Mouse (Mus musculus): Measurements from ENCODE around the gene Notch4. TPM values are rescaled to one million over a fixed set of nuclear protein-coding genes. Genes with fewer than 3 reads are reported as not detected.

Gene Notch4
- total and polyA plus RNA-seq, 3 experiments = 0.25 TPM; not detected in 2

DNA sequence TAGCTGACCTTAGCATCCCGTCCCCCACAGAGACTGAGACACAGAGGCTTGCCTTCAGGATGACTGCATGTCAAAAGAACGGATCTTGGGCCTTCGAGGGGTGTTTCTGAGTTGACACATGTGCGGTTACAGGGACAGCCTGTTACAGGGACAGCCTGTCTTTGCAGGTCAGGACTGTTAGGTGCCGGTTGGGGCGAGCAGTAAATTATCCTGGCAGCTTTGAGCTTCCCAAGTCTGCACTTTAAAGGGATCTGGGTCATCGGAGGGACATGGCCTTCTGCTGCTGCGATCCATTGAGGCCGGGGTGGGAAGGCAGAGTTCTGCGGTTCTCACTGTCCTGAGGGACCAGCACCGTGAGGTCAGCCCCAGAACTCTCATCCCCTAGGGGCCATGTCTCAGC lies 6.7 kb upstream of the Notch4 start:
- peaks cover 0 to 33% of the 10 kb centered on the region in 2 experiments for H3K36me3 ChIP-seq (replicated peaks in 1 of 2; ENCODE audit: control insufficient read depth in 1 of 2, insufficient read depth in 1 of 2, low read length in 1 of 2)
- TF ChIP-seq MAFK (IDR thresholded peaks at IDR 0.05; ENCODE audit: insufficient replicate concordance, low read length) = no peak
- TF ChIP-seq MYC (IDR thresholded peaks at IDR 0.05; ENCODE audit: low read depth, low read length) = no peak
- TF ChIP-seq UBTF (IDR thresholded peaks at IDR 0.05; ENCODE audit: low read depth, low read length) = no peak
- TF ChIP-seq MXI1 (IDR thresholded peaks at IDR 0.05; ENCODE audit: low read depth, low read length) = no peak
- TF ChIP-seq TCF12 (IDR thresholded peaks at IDR 0.05; ENCODE audit: low read depth, low read length) = no peak
- no peak for TF ChIP-seq ELF1 (IDR thresholded peaks at IDR 0.05; ENCODE audit: low read depth, low read length)
- TF ChIP-seq POLR2A (IDR thresholded peaks at IDR 0.05; ENCODE audit: low read depth, low read length) = no peak
- TF ChIP-seq JUND (conservative IDR thresholded peaks at IDR 0.05; ENCODE audit: low read depth, low read length) = no peak
- no peak for TF ChIP-seq ETS1 (conservative IDR thresholded peaks at IDR 0.05; ENCODE audit: low read depth, low read length)
- no peak for TF ChIP-seq IRF4 (IDR thresholded peaks at IDR 0.05; ENCODE audit: low read depth, low read length)
- TF ChIP-seq ZMIZ1 (IDR thresholded peaks at IDR 0.05; ENCODE audit: low read depth, low read length) = no peak
- TF ChIP-seq PAX5 (IDR thresholded peaks at IDR 0.05; ENCODE audit: low read length) = no peak
- no peak for TF ChIP-seq CHD1 (IDR thresholded peaks at IDR 0.05; ENCODE audit: low read depth, low read length)
- TF ChIP-seq SMC3 (IDR thresholded peaks at IDR 0.05; ENCODE audit: low read depth, low read length) = no peak
- no peak for TF ChIP-seq E2F4 (IDR thresholded peaks at IDR 0.05; ENCODE audit: insufficient replicate concordance, low read depth, low read length)
- dilution Hi-C loops (cut with MboI; ENCODE audit: extremely low pct_ligation_motif_present, extremely low pct_unique_long_range_greater_than_20kb, low sequenced_read_pairs) (no loop called here), in situ Hi-C loops (cut with MboI; ENCODE audit: low pct_ligation_motif_present, low pct_unique_long_range_greater_than_20kb, low sequenced_read_pairs) (loop anchor here (10.0 kb wide), 2 partner anchors 113 to 313 kb away; no protein-coding TSS in a partner anchor)
- H3K27me3 ChIP-seq (replicated peaks) = no peaks in the 10 kb centered on the region
- no peak overlapping the region for H3K9ac ChIP-seq (ENCODE audit: insufficient read depth, low read depth)
- H3K9me3 ChIP-seq (replicated peaks; ENCODE audit: low read length) = no peaks in the 10 kb centered on the region
- peaks cover 0 to 9% of the 10 kb centered on the region in 2 experiments; a peak in 2 of 4 replicates for H3K4me1 ChIP-seq (ENCODE audit: control insufficient read depth in 1 of 2, insufficient read depth in 2 of 2)
- no peak overlapping the region for H3K4me3 ChIP-seq (replicated peaks in 1 of 3; ENCODE audit: low read depth in 2 of 3, low read length in 2 of 3, poor library complexity in 1 of 3)
- DNase-seq (ENCODE audit: extremely low read depth) = no peak
- no peaks in the 10 kb centered on the region for H3K79me2 ChIP-seq (replicated peaks; ENCODE audit: control insufficient read depth, extremely low read depth, insufficient read depth, poor library complexity, severe bottlenecking)
- no peak overlapping the region for H3K27ac ChIP-seq (ENCODE audit: insufficient read depth, low read depth)
- H3K4me2 ChIP-seq (ENCODE audit: insufficient read depth, low read depth, poor library complexity, severe bottlenecking) = no peak overlapping the region

DNA sequence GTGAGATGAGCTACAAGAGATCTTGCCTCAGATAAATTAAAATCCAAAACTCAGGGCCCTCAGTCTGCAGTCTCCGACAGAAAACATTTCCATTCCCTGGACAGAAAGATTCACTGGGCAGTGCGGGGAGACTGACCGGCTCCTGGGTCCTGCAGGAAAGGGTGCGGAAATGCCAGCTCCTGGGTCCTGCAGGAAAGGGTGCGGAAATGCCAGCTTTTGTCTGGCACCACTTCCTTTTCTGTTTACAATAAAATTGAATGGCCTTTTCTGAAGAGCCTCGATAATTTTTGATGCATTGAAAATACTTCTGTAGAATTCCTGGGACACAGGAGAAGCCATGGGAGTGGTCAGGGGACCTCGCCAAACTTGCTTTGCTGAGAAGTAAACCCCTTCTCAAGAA lies 5.0 kb upstream of the Notch4 start:
- Histone ChIP-seq H3K9ac (ENCODE audit: insufficient read depth, low read depth) (no peak overlapping the region), H3K27me3 (replicated peaks) (peaks cover 7% of the 10 kb centered on the region), H3K4me3 (replicated peaks in 1 of 3; ENCODE audit: low read depth in 2 of 3, low read length in 2 of 3, poor library complexity in 1 of 3) (no peak overlapping the region), H3K36me3 (replicated peaks in 1 of 2; ENCODE audit: control insufficient read depth in 1 of 2, insufficient read depth in 1 of 2, low read length in 1 of 2) (peaks cover 0 to 26% of the 10 kb centered on the region in 2 experiments), H3K9me3 (replicated peaks; ENCODE audit: low read length) (no peaks in the 10 kb centered on the region), H3K27ac (ENCODE audit: insufficient read depth, low read depth) (no peak overlapping the region), H3K79me2 (replicated peaks; ENCODE audit: control insufficient read depth, extremely low read depth, insufficient read depth, poor library complexity, severe bottlenecking) (no peaks in the 10 kb centered on the region), H3K4me1 (ENCODE audit: control insufficient read depth in 1 of 2, insufficient read depth in 2 of 2) (peaks cover 0 to 9% of the 10 kb centered on the region in 2 experiments; a peak in 2 of 4 replicates), H3K4me2 (ENCODE audit: insufficient read depth, low read depth, poor library complexity, severe bottlenecking) (no peak overlapping the region)
- dilution Hi-C loops (cut with MboI; ENCODE audit: extremely low pct_ligation_motif_present, extremely low pct_unique_long_range_greater_than_20kb, low sequenced_read_pairs) = no loop called here
- no peak for DNase-seq (ENCODE audit: extremely low read depth)
- no peak for TF ChIP-seq MAZ (IDR thresholded peaks at IDR 0.05; ENCODE audit: low read depth, low read length)
- no peak for TF ChIP-seq CHD1 (IDR thresholded peaks at IDR 0.05; ENCODE audit: low read depth, low read length)
- no peak for TF ChIP-seq IRF4 (IDR thresholded peaks at IDR 0.05; ENCODE audit: low read depth, low read length)
- TF ChIP-seq SIN3A (IDR thresholded peaks at IDR 0.05; ENCODE audit: low read length) = no peak
- no peak for TF ChIP-seq ZC3H11A (IDR thresholded peaks at IDR 0.05; ENCODE audit: low read depth, low read length)
- no peak for TF ChIP-seq MAX (IDR thresholded peaks at IDR 0.05; ENCODE audit: low read length)
- no peak for TF ChIP-seq USF1 (IDR thresholded peaks at IDR 0.05; ENCODE audit: low read depth, low read length)
- TF ChIP-seq POLR2AphosphoS2 (IDR thresholded peaks at IDR 0.05; ENCODE audit: low read depth, low read length) = no peak
- no peak for TF ChIP-seq EP300 (IDR thresholded peaks at IDR 0.05; ENCODE audit: low read length)
- TF ChIP-seq RAD21 (IDR thresholded peaks at IDR 0.05; ENCODE audit: low read depth, low read length) = no peak
- TF ChIP-seq CTCF (conservative IDR thresholded peaks at IDR 0.05 in 1 of 2, IDR thresholded peaks at IDR 0.05 in 1 of 2; ENCODE audit: low read depth in 2 of 2, low read length in 2 of 2) = no peak
- no peak for TF ChIP-seq ELF1 (IDR thresholded peaks at IDR 0.05; ENCODE audit: low read depth, low read length)
- TF ChIP-seq POLR2A (IDR thresholded peaks at IDR 0.05; ENCODE audit: low read depth, low read length) = no peak
- no peak for TF ChIP-seq RCOR1 (conservative IDR thresholded peaks at IDR 0.05; ENCODE audit: low read depth, low read length)
- no peak for TF ChIP-seq NELFE (IDR thresholded peaks at IDR 0.05; ENCODE audit: low read depth, low read length)
- TF ChIP-seq JUND (conservative IDR thresholded peaks at IDR 0.05; ENCODE audit: low read depth, low read length) = no peak
- no peak for TF ChIP-seq HCFC1 (IDR thresholded peaks at IDR 0.05; ENCODE audit: low read depth, low read length)
- TF ChIP-seq TCF12 (IDR thresholded peaks at IDR 0.05; ENCODE audit: low read depth, low read length) = no peak
- in situ Hi-C loops (cut with MboI; ENCODE audit: low pct_ligation_motif_present, low pct_unique_long_range_greater_than_20kb, low sequenced_read_pairs) = loop anchor here (10.0 kb wide), 2 partner anchors 114 to 314 kb away; no protein-coding TSS in a partner anchor
